Mouse (Mus musculus): ENCODE measurements around the gene Gm10521. TPM values are rescaled to one million over a fixed set of nuclear protein-coding genes. Genes with fewer than 3 reads are reported as not detected.

Gene Gm10521
- polyA plus RNA-seq, 1 experiment from 2014 or later = not detected

DNA sequence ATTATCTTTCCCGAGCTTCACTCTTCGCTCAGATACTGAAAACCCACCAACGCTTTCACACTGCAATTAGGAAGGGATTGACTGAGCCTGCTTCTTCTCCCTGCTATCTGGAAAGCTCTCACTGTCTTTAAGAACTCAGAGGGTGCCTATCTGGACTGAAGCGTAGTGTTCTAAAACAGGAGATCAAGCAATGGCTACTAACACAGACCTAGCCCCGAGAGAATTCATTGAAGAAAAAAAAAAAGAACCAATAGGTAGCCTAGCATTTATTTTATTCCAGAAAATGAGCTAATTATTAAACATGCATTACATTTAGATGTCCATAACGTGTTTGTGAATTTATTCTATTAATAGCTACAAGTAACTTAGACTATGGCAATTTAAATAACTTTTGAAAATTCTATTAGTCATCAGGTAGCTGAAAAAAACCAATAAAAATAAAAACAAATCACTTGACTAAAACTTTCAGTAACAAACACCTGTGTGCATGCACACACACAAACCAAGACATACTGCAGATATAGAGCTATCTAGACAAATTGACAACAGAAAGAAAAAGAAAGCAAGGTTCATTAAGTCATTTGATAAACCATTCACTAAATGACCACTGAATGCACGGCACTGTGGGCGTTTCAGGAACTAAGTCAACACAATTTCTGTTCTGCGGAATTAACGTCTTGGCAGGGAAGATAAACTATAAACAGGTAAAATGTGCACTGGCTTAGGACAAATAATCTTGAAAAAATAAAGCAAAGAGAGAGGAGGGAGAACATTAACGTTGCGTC lies 22.9 kb downstream of the Gm10521 start:
- no peak overlapping the region for H3K27ac ChIP-seq (ENCODE audit: low read depth, low read length)
- no peaks in the 10 kb centered on the region for H3K9me3 ChIP-seq (replicated peaks; ENCODE audit: control insufficient read depth, low read length)
- H3K36me3 ChIP-seq (ENCODE audit: control insufficient read depth, insufficient read depth, low read length) = no peaks in the 10 kb centered on the region
- no peak overlapping the region for H3K4me2 ChIP-seq (ENCODE audit: low read length)
- ATAC-seq (no peak), DNase-seq (ENCODE audit: low spot score) (no peak)
- WGBS = 87% methylated on average over 12 of the region's 12 CpGs
- H3K27me3 ChIP-seq (replicated peaks; ENCODE audit: control insufficient read depth, insufficient read depth, low read length) = no peaks in the 10 kb centered on the region
- no peaks in the 10 kb centered on the region for H3K4me1 ChIP-seq (ENCODE audit: control insufficient read depth, insufficient read depth, low read length)
- H3K4me3 ChIP-seq (ENCODE audit: low read depth, low read length) = no peak overlapping the region
- no peak overlapping the region for H3K9ac ChIP-seq (ENCODE audit: low read length)

DNA sequence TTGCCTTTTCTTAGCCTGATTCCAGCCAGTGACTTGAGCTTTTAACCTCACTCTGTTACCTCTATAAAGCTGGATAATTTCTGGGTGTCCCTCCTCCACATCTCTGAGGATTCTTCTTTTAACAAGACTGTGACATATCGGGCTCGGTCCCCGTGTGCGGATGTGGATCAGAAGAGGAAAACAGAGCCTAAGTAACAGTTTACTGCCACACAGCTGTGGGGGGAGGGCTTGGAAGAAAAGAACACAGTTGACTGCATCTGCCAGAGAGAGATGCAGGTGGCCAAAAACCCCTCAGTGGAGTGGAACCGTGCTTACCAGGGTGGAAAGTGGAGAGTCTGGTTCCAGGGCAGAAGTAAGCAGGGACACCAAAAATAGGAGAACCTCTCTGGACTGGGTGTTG lies 23.7 kb downstream of the Gm10521 start:
- H3K27ac ChIP-seq (ENCODE audit: low read depth, low read length) = no peak overlapping the region
- no peak for DNase-seq (ENCODE audit: low spot score)
- ATAC-seq = no peak
- H3K27me3 ChIP-seq (replicated peaks; ENCODE audit: control insufficient read depth, insufficient read depth, low read length) = no peaks in the 10 kb centered on the region
- no peaks in the 10 kb centered on the region for H3K36me3 ChIP-seq (ENCODE audit: control insufficient read depth, insufficient read depth, low read length)
- WGBS = 89% methylated on average over 5 of the region's 5 CpGs
- H3K9me3 ChIP-seq (replicated peaks; ENCODE audit: control insufficient read depth, low read length) = no peaks in the 10 kb centered on the region
- H3K9ac ChIP-seq (ENCODE audit: low read length) = no peak overlapping the region
- H3K4me3 ChIP-seq (ENCODE audit: low read depth, low read length) = no peak overlapping the region
- H3K4me2 ChIP-seq (ENCODE audit: low read length) = no peak overlapping the region
- no peaks in the 10 kb centered on the region for H3K4me1 ChIP-seq (ENCODE audit: control insufficient read depth, insufficient read depth, low read length)

GRCm38 (mm10) chr1:171919901-171920510 lies 24.5 kb downstream of the Gm10521 start:
- WGBS = 85% methylated on average over 6 of the region's 6 CpGs

GRCm38 (mm10) chr1:171920989-171921621 lies 25.6 kb downstream of the Gm10521 start:
- WGBS = 92% methylated on average over 9 of the region's 9 CpGs
- no peak for ATAC-seq
- no peak for DNase-seq (ENCODE audit: low spot score)

More at GRCm38 (mm10) chr1:171919901-171920510, 24.5 kb downstream of the Gm10521 start:
- DNase-seq (ENCODE audit: low spot score) = no peak
- no peaks in the 10 kb centered on the region for H3K9me3 ChIP-seq (replicated peaks; ENCODE audit: control insufficient read depth, low read length)
- H3K27ac ChIP-seq (ENCODE audit: low read depth, low read length) = no peak overlapping the region
- no peaks in the 10 kb centered on the region for H3K36me3 ChIP-seq (ENCODE audit: control insufficient read depth, insufficient read depth, low read length)
- no peak overlapping the region for H3K9ac ChIP-seq (ENCODE audit: low read length)
- H3K4me3 ChIP-seq (ENCODE audit: low read depth, low read length) = no peak overlapping the region
- no peak for ATAC-seq
- H3K4me1 ChIP-seq (ENCODE audit: control insufficient read depth, insufficient read depth, low read length) = no peaks in the 10 kb centered on the region
- H3K4me2 ChIP-seq (ENCODE audit: low read length) = no peak overlapping the region
- H3K27me3 ChIP-seq (replicated peaks; ENCODE audit: control insufficient read depth, insufficient read depth, low read length) = no peaks in the 10 kb centered on the region

GRCm38 (mm10) chr1:171921641-171922040 lies 26.2 kb downstream of the Gm10521 start:
- no peak overlapping the region for H3K4me2 ChIP-seq (ENCODE audit: low read length)
- no peak overlapping the region for H3K4me3 ChIP-seq (ENCODE audit: low read depth, low read length)
- H3K4me1 ChIP-seq (ENCODE audit: control insufficient read depth, insufficient read depth, low read length) = no peaks in the 10 kb centered on the region
- no peaks in the 10 kb centered on the region for H3K9me3 ChIP-seq (replicated peaks; ENCODE audit: control insufficient read depth, low read length)
- 86% methylated on average over 2 of the region's 2 CpGs for WGBS
- H3K36me3 ChIP-seq (ENCODE audit: control insufficient read depth, insufficient read depth, low read length) = no peaks in the 10 kb centered on the region
- H3K9ac ChIP-seq (ENCODE audit: low read length) = no peak overlapping the region
- DNase-seq (ENCODE audit: low spot score) (no peak), ATAC-seq (no peak)
- H3K27me3 ChIP-seq (replicated peaks; ENCODE audit: control insufficient read depth, insufficient read depth, low read length) = no peaks in the 10 kb centered on the region
- H3K27ac ChIP-seq (ENCODE audit: low read depth, low read length) = no peak overlapping the region

More at GRCm38 (mm10) chr1:171920989-171921621, 25.6 kb downstream of the Gm10521 start:
- no peaks in the 10 kb centered on the region for H3K36me3 ChIP-seq (ENCODE audit: control insufficient read depth, insufficient read depth, low read length)
- H3K27me3 ChIP-seq (replicated peaks; ENCODE audit: control insufficient read depth, insufficient read depth, low read length) = no peaks in the 10 kb centered on the region
- H3K4me2 ChIP-seq (ENCODE audit: low read length) = no peak overlapping the region
- H3K27ac ChIP-seq (ENCODE audit: low read depth, low read length) = no peak overlapping the region
- H3K4me1 ChIP-seq (ENCODE audit: control insufficient read depth, insufficient read depth, low read length) = no peaks in the 10 kb centered on the region
- no peaks in the 10 kb centered on the region for H3K9me3 ChIP-seq (replicated peaks; ENCODE audit: control insufficient read depth, low read length)
- no peak overlapping the region for H3K9ac ChIP-seq (ENCODE audit: low read length)
- no peak overlapping the region for H3K4me3 ChIP-seq (ENCODE audit: low read depth, low read length)

DNA sequence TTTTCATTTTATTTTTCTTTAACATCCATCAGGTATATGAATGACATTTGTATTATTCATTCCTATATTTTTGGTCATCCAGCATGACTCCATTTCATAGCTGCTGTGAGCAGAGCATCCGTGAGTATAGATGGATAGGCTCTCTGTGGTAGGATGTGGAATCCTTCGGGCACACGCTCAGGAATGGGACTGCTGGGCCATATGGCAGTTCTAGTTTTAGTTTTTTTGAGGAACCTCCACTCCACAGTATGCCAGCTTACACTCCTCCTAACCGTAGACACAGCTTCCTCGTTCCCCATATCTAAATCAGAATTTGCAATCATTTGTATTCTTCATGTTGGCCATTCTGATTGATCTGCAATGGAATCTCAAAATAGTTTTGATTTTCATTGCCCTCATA lies 27.4 kb downstream of the Gm10521 start:
- Histone ChIP-seq H3K4me3 (ENCODE audit: low read depth, low read length) (no peak overlapping the region), H3K4me2 (ENCODE audit: low read length) (no peak overlapping the region), H3K9me3 (replicated peaks; ENCODE audit: control insufficient read depth, low read length) (no peaks in the 10 kb centered on the region), H3K4me1 (ENCODE audit: control insufficient read depth, insufficient read depth, low read length) (no peaks in the 10 kb centered on the region), H3K36me3 (ENCODE audit: control insufficient read depth, insufficient read depth, low read length) (no peaks in the 10 kb centered on the region), H3K27ac (ENCODE audit: low read depth, low read length) (no peak overlapping the region), H3K9ac (ENCODE audit: low read length) (no peak overlapping the region), H3K27me3 (replicated peaks; ENCODE audit: control insufficient read depth, insufficient read depth, low read length) (no peaks in the 10 kb centered on the region)
- ATAC-seq = no peak
- no peak for DNase-seq (ENCODE audit: low spot score)
- 93% methylated on average over 5 of the region's 5 CpGs for WGBS

GRCm38 (mm10) chr1:171924900-171925299 lies 29.4 kb downstream of the Gm10521 start:
- DNase-seq (ENCODE audit: low spot score) (no peak), ATAC-seq (no peak)
- 77% methylated on average over 3 of the region's 3 CpGs for WGBS
- Histone ChIP-seq H3K9ac (ENCODE audit: low read length) (no peak overlapping the region), H3K27ac (ENCODE audit: low read depth, low read length) (no peak overlapping the region), H3K36me3 (ENCODE audit: control insufficient read depth, insufficient read depth, low read length) (no peaks in the 10 kb centered on the region), H3K4me1 (ENCODE audit: control insufficient read depth, insufficient read depth, low read length) (no peaks in the 10 kb centered on the region), H3K27me3 (replicated peaks; ENCODE audit: control insufficient read depth, insufficient read depth, low read length) (no peaks in the 10 kb centered on the region), H3K4me2 (ENCODE audit: low read length) (no peak overlapping the region), H3K9me3 (replicated peaks; ENCODE audit: control insufficient read depth, low read length) (no peaks in the 10 kb centered on the region), H3K4me3 (ENCODE audit: low read depth, low read length) (no peak overlapping the region)

- DNase-seq (ENCODE audit: low spot score) = peak; percentile 36
- Histone ChIP-seq H3K9ac (ENCODE audit: low read length) (no peak overlapping the region), H3K4me2 (ENCODE audit: low read length) (no peak overlapping the region), H3K9me3 (replicated peaks; ENCODE audit: control insufficient read depth, low read length) (no peaks in the 10 kb centered on the region), H3K4me3 (ENCODE audit: low read depth, low read length) (no peak overlapping the region), H3K27me3 (replicated peaks; ENCODE audit: control insufficient read depth, insufficient read depth, low read length) (no peaks in the 10 kb centered on the region), H3K36me3 (ENCODE audit: control insufficient read depth, insufficient read depth, low read length) (no peaks in the 10 kb centered on the region), H3K4me1 (ENCODE audit: control insufficient read depth, insufficient read depth, low read length) (no peaks in the 10 kb centered on the region), H3K27ac (ENCODE audit: low read depth, low read length) (no peak overlapping the region)
- 51% methylated on average over 3 of the region's 3 CpGs for WGBS
- ATAC-seq = no peak
Observed at GRCm38 (mm10) chr1:171933851-171934250, 38.4 kb downstream of the Gm10521 start.
